Mouse (Mus musculus) bone marrow, adult 2 months (tissue): Measurements from ENCODE around the gene Sgms1.

Experiments
- CTCF ChIP-seq: fragments of 200-500 bp; IDR thresholded peaks from 2 replicates; pipeline ENCODE4 v1.5.1; 2011; ENCODE audit warnings: low read length, control low read depth; ENCODE audit not compliant: control insufficient read depth, insufficient read depth
- POLR2A ChIP-seq: fragments of 200-500 bp; IDR thresholded peaks from 2 replicates; pipeline ENCODE4 v1.6.1; 2011; ENCODE audit warnings: low read depth, mild to moderate bottlenecking, control low read depth, low read length, borderline replicate concordance; ENCODE audit not compliant: control insufficient read depth

DNA sequence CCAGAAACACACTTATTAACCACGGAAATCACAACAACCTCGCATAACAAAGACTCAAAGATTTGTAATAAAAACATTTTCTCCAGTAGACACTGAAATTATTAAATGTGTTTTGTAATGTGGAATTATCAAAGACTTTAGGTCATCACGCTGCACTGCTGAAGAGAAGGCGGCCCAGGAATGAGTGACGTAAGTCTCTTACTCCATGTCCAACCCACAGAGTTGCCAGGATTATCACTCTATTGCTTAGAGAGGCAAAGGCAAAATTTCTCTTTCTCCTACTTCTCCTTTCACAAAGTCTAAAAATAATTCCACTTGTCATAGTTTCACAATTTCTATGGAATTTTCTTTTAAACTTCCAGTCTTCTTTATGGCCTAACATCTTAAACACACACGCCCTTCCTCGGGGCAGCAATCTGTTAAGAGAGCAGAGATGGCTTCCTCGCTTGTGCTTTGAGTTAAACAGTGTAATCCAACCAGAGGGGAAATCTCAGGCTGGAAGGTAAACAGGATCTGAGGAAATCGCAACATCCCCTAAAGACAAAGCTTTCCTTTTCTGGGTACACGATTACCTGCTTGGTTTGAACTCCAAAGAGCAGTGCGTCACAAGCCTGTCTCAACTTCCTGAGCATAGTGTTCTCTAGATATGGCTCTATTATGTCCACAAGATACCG is 207.7 kb downstream of the Sgms1 start:
- TF ChIP-seq POLR2A (no peak), CTCF (no peak)
